Mouse (Mus musculus) macrophage (primary cell): ENCODE measurements around the gene Cyb5d1. TPM values are rescaled to one million over a fixed set of nuclear protein-coding genes. Genes with fewer than 3 reads are reported as not detected.
A peak's percentile ranks its signal among the peaks of the same experiment; 100 is the strongest.
"Not testable (repeated sequence)": the region's sequence is repeated elsewhere in the genome, so short reads cannot be mapped to it uniquely, and the experiment has no call there.

Source experiments
- H3K27ac ChIP-seq: fragments of 350-480 bp; formaldehyde crosslinking; 2 replicates; pipeline ENCODE4 v1.9.0; 2021
- H3K36me3 ChIP-seq: fragments of 350-480 bp; formaldehyde crosslinking; 2 replicates; pipeline ENCODE4 v1.9.0; 2021; ENCODE audit errors: inconsistent target
- H3K4me3 ChIP-seq: fragments of 350-480 bp; formaldehyde crosslinking; 2 replicates; pipeline ENCODE4 v1.9.0; 2021; ENCODE audit errors: inconsistent target
- H3K79me2 ChIP-seq: fragments of 350-480 bp; formaldehyde crosslinking; 2 replicates; pipeline ENCODE4 v1.9.0; 2021; ENCODE audit errors: inconsistent target
- WGBS: methylation state at CpG from one replicate; pipeline ENCODE4 v1.1.7; 2026; ENCODE audit warnings: inconsistent platforms; ENCODE audit not compliant: missing documents; 5-methylcytosine and 5-hydroxymethylcytosine counted together
- polyA plus RNA-seq: library from polyadenylated mRNA; stranded (reverse); fragments of 250-400 nt; gene quantifications from 3 replicates; pipeline ENCODE4 v1.2.4, GENCODE M21; 2018; ENCODE audit warnings: inconsistent platforms
- total RNA-seq, 78 experiments: library from RNA; depleted of rRNA; stranded (reverse); fragments of 250-400 nt; gene quantifications; 1 replicate in 9 of 78; 2 replicates in 24 of 78; 3 replicates in 43 of 78; 4 replicates in 2 of 78; pipeline ENCODE4 v1.2.4; 2018; ENCODE audit warnings: inconsistent platforms in 56 of 78

Gene Cyb5d1
- total RNA-seq (2018; cell fraction: chromatin; rRNA removed): 10 to 100 TPM; 10.2 to 51.5 (median 24.5) TPM
- total RNA-seq (2018; cell fraction: cytosol; rRNA removed): 10 to 100 TPM; 16.0 to 40.0 (median 24.4) TPM
- 10 to 100 TPM; 17.0 to 48.9 (median 26.3) TPM for total RNA-seq (2018; cell fraction: nucleus; rRNA removed)
- 25.0 to 35.1 TPM (median 31.3 TPM) in 3 replicates for polyA plus RNA-seq

GRCm38 (mm10) chr11:69395235-69395633, at the start of gene Cyb5d1, which contains the start of gene Naa38:
Gene Cyb5d1 (minus strand): TSS chr11:69395631.
Gene Naa38 (plus strand): TSS chr11:69395487.
- Histone ChIP-seq H3K27ac (peak within 1 kb of the TSS; percentile 97), H3K4me3 (peak within 1 kb of the TSS; percentile 83)
- under 1% methylated on average over 16 of the region's 24 CpGs for WGBS
- not testable (repeated sequence) for H3K36me3 ChIP-seq, H3K79me2 ChIP-seq

- 53% methylated on average over 5 of the region's 5 CpGs for WGBS
- H3K36me3 ChIP-seq: no peaks in the 10 kb centered on the region
- H3K79me2 ChIP-seq: no peaks in the 10 kb centered on the region
- no peak overlapping the region for H3K27ac ChIP-seq
- no peak overlapping the region for H3K4me3 ChIP-seq
Measured at GRCm38 (mm10) chr11:69443328-69443727, 47.9 kb upstream of the Cyb5d1 start.

- Histone ChIP-seq H3K79me2 (no peaks in the 10 kb centered on the region), H3K4me3 (no peak overlapping the region), H3K27ac (no peak overlapping the region), H3K36me3 (no peaks in the 10 kb centered on the region)
- WGBS: 82% methylated on average over 3 of the region's 3 CpGs
Measured at GRCm38 (mm10) chr11:69437291-69437690, 41.9 kb upstream of the Cyb5d1 start.

- H3K36me3 ChIP-seq: no peaks in the 10 kb centered on the region
- no peak overlapping the region for H3K4me3 ChIP-seq
- WGBS: 88% methylated on average over 6 of the region's 6 CpGs
- H3K79me2 ChIP-seq: no peaks in the 10 kb centered on the region
- H3K27ac ChIP-seq: no peak overlapping the region
Measured at GRCm38 (mm10) chr11:69433189-69433588, 37.8 kb upstream of the Cyb5d1 start.

GRCm38 (mm10) chr11:69432640-69432982, 37.2 kb upstream of the Cyb5d1 start:
- no peak overlapping the region for H3K4me3 ChIP-seq
- no peaks in the 10 kb centered on the region for H3K79me2 ChIP-seq
- H3K36me3 ChIP-seq: no peaks in the 10 kb centered on the region
- H3K27ac ChIP-seq: no peak overlapping the region
- WGBS: 79% methylated on average over 11 of the region's 11 CpGs

GRCm38 (mm10) chr11:69431829-69432639, 36.6 kb upstream of the Cyb5d1 start:
- WGBS: 24% methylated on average over 9 of the region's 11 CpGs
- H3K79me2 ChIP-seq: no peaks in the 10 kb centered on the region
- H3K4me3 ChIP-seq: no peak overlapping the region
- H3K27ac ChIP-seq: no peak overlapping the region
- no peaks in the 10 kb centered on the region for H3K36me3 ChIP-seq

GRCm38 (mm10) chr11:69430631-69431030, 35.2 kb upstream of the Cyb5d1 start:
- Histone ChIP-seq H3K79me2 (no peaks in the 10 kb centered on the region), H3K27ac (no peak overlapping the region), H3K36me3 (no peaks in the 10 kb centered on the region), H3K4me3 (no peak overlapping the region)
- WGBS: 94% methylated on average over 13 of the region's 15 CpGs

- 7% methylated on average over 2 of the region's 2 CpGs for WGBS
- H3K27ac ChIP-seq: 0 out of 2 replicates have a peak overlapping the region, but pooled peaks have one; percentile 27
- no peak overlapping the region for H3K4me3 ChIP-seq
- no peaks in the 10 kb centered on the region for H3K36me3 ChIP-seq
- no peaks in the 10 kb centered on the region for H3K79me2 ChIP-seq
Measured at GRCm38 (mm10) chr11:69429313-69429712, 33.9 kb upstream of the Cyb5d1 start.

- Histone ChIP-seq H3K36me3 (no peaks in the 10 kb centered on the region), H3K79me2 (no peaks in the 10 kb centered on the region), H3K4me3 (no peak overlapping the region), H3K27ac (no peak overlapping the region)
- 37% methylated on average over 4 of the region's 4 CpGs for WGBS
Measured at GRCm38 (mm10) chr11:69428751-69429150, 33.3 kb upstream of the Cyb5d1 start.

GRCm38 (mm10) chr11:69426246-69426645, 30.8 kb upstream of the Cyb5d1 start:
- H3K27ac ChIP-seq: no peak overlapping the region
- no peaks in the 10 kb centered on the region for H3K79me2 ChIP-seq
- 100% methylated on average over 2 of the region's 2 CpGs for WGBS
- H3K4me3 ChIP-seq: no peak overlapping the region
- no peaks in the 10 kb centered on the region for H3K36me3 ChIP-seq

GRCm38 (mm10) chr11:69423885-69424284, 28.5 kb upstream of the Cyb5d1 start:
- no peak overlapping the region for H3K4me3 ChIP-seq
- H3K79me2 ChIP-seq: no peaks in the 10 kb centered on the region
- H3K36me3 ChIP-seq: no peaks in the 10 kb centered on the region
- WGBS: 42% methylated on average over 6 of the region's 6 CpGs
- H3K27ac ChIP-seq: peak overlapping the region; percentile 39

- no peak overlapping the region for H3K4me3 ChIP-seq
- no peaks in the 10 kb centered on the region for H3K79me2 ChIP-seq
- H3K27ac ChIP-seq: no peak overlapping the region
- 90% methylated on average over 10 of the region's 10 CpGs for WGBS
- H3K36me3 ChIP-seq: no peaks in the 10 kb centered on the region
Measured at GRCm38 (mm10) chr11:69422842-69423241, 27.4 kb upstream of the Cyb5d1 start.

GRCm38 (mm10) chr11:69421131-69421977, 25.9 kb upstream of the Cyb5d1 start:
- WGBS: 61% methylated on average over 25 of the region's 25 CpGs

GRCm38 (mm10) chr11:69420554-69421000, 25.1 kb upstream of the Cyb5d1 start:
- Histone ChIP-seq H3K79me2 (no peaks in the 10 kb centered on the region), H3K27ac (no peak overlapping the region), H3K36me3 (no peaks in the 10 kb centered on the region), H3K4me3 (no peak overlapping the region)
- WGBS: 51% methylated on average over 10 of the region's 10 CpGs

More at GRCm38 (mm10) chr11:69421131-69421977, 25.9 kb upstream of the Cyb5d1 start:
- Histone ChIP-seq H3K27ac (no peak overlapping the region), H3K36me3 (no peaks in the 10 kb centered on the region), H3K4me3 (no peak overlapping the region), H3K79me2 (no peaks in the 10 kb centered on the region)
